Mouse (Mus musculus) stomach, embryonic 16.5 days (tissue): ENCODE measurements at regions not wholly inside any gene's neighbourhood (a gene's known extent, or its start where the extent isn't known, plus 50 kb on each side); places are given as distances from the start of the nearest gene placed in this dataset.

Experiments
- ATAC-seq: fragments of 200-750 bp; cut with Nextera tagmentation; 2 replicates; pipeline ENCODE4 v1.8.0; 2017; ENCODE audit warnings: moderate number of reproducible peaks, moderate TSS enrichment; ENCODE audit not compliant: insufficient read depth, low FRiP score
- H3K27ac ChIP-seq: fragments of 300-500 bp; sonication (generic); 2 replicates; pipeline ENCODE4 v1.5.1; 2014; ENCODE audit warnings: low read length
- H3K27me3 ChIP-seq: fragments of 300-500 bp; sonication (generic); 2 replicates; pipeline ENCODE4 v1.6.1; 2014; ENCODE audit warnings: low read length, control low read depth, mixed read lengths; ENCODE audit not compliant: control insufficient read depth, insufficient read depth
- H3K36me3 ChIP-seq: fragments of 300-500 bp; sonication (generic); 2 replicates; pipeline ENCODE4 v1.6.1; 2014; ENCODE audit warnings: low read length; ENCODE audit not compliant: control insufficient read depth, insufficient read depth
- H3K4me1 ChIP-seq: fragments of 300-500 bp; sonication (generic); 2 replicates; pipeline ENCODE4 v1.6.1; 2014; ENCODE audit warnings: low read length, control low read depth, mixed read lengths; ENCODE audit not compliant: control insufficient read depth, insufficient read depth
- H3K4me2 ChIP-seq: fragments of 300-500 bp; sonication (generic); 2 replicates; pipeline ENCODE4 v1.6.1; 2014; ENCODE audit warnings: low read depth, low read length, mixed read lengths
- H3K4me3 ChIP-seq: fragments of 300-500 bp; sonication (generic); replicated peaks from 2 replicates; pipeline ENCODE4 v1.5.1; 2014; ENCODE audit warnings: mild to moderate bottlenecking, low read length
- H3K9ac ChIP-seq: fragments of 300-500 bp; sonication (generic); 2 replicates; pipeline ENCODE4 v1.6.1; 2014; ENCODE audit warnings: low read length
- H3K9me3 ChIP-seq: fragments of 300-500 bp; sonication (generic); replicated peaks from 2 replicates; pipeline ENCODE4 v1.6.1; 2016; ENCODE audit warnings: low read length, control low read depth; ENCODE audit not compliant: control insufficient read depth
- WGBS: fragments of 180-500 bp; shearing (Covaris S2); extraction: QIAGEN DNeasy Blood & Tissue Kit; methylation state at CpG from one replicate; pipeline ENCODE4 v1.1.7; 2014; 5-methylcytosine and 5-hydroxymethylcytosine counted together

- peaks cover 27% of the 10 kb centered on the region for H3K27me3 ChIP-seq
These were observed 190.1 kb downstream of the Tfap2c start for GRCm38 (mm10) chr2:172739529-172739928.

GRCm38 (mm10) chr2:172751364-172751763 lies 188.8 kb downstream of the Bmp7 start:
- Histone ChIP-seq H3K36me3 (no peaks in the 10 kb centered on the region), H3K4me1 (no peaks in the 10 kb centered on the region), H3K4me2 (no peak overlapping the region), H3K27ac (no peak overlapping the region), H3K9ac (no peak overlapping the region), H3K27me3 (peaks cover 10% of the 10 kb centered on the region), H3K4me3 (no peak overlapping the region), H3K9me3 (no peaks in the 10 kb centered on the region)
- ATAC-seq = no peak
- WGBS = 81% methylated on average over 11 of the region's 11 CpGs

More at GRCm38 (mm10) chr2:172739529-172739928, 190.1 kb downstream of the Tfap2c start:
- Histone ChIP-seq H3K27ac (no peak overlapping the region), H3K9ac (no peak overlapping the region), H3K9me3 (no peaks in the 10 kb centered on the region), H3K36me3 (no peaks in the 10 kb centered on the region), H3K4me2 (0 out of 2 replicates have a peak overlapping the region, but pooled peaks have one; percentile 12), H3K4me3 (no peak overlapping the region), H3K4me1 (peaks cover 6% of the 10 kb centered on the region; the same call in 1 of the 2 replicates)
- no peak for ATAC-seq
- 21% methylated on average over 19 of the region's 19 CpGs for WGBS

GRCm38 (mm10) chr2:172755686-172756471 lies 184.2 kb downstream of the Bmp7 start:
- Histone ChIP-seq H3K27ac (no peak overlapping the region), H3K4me1 (no peaks in the 10 kb centered on the region), H3K36me3 (no peaks in the 10 kb centered on the region), H3K4me3 (no peak overlapping the region), H3K4me2 (no peak overlapping the region), H3K9me3 (no peaks in the 10 kb centered on the region), H3K27me3 (peaks cover 20% of the 10 kb centered on the region), H3K9ac (no peak overlapping the region)
- 62% methylated on average over 15 of the region's 15 CpGs for WGBS
- ATAC-seq = no peak

- H3K9me3 ChIP-seq = no peaks in the 10 kb centered on the region
- ATAC-seq = no peak
These were observed 183.7 kb downstream of the Bmp7 start for GRCm38 (mm10) chr2:172756472-172756860.

GRCm38 (mm10) chr2:172758497-172758896 lies 181.6 kb downstream of the Bmp7 start:
- H3K36me3 ChIP-seq = no peaks in the 10 kb centered on the region
- H3K27me3 ChIP-seq = peaks cover 10% of the 10 kb centered on the region; the same call in 1 of the 2 replicates
- H3K4me1 ChIP-seq = no peaks in the 10 kb centered on the region
- H3K4me3 ChIP-seq = no peak overlapping the region
- peak; percentile 59; the same call in 1 of the 2 replicates for ATAC-seq
- H3K9me3 ChIP-seq = no peaks in the 10 kb centered on the region
- no peak overlapping the region for H3K4me2 ChIP-seq
- H3K9ac ChIP-seq = no peak overlapping the region
- 12% methylated on average over 9 of the region's 9 CpGs for WGBS
- H3K27ac ChIP-seq = no peak overlapping the region

More at GRCm38 (mm10) chr2:172756472-172756860, 183.7 kb downstream of the Bmp7 start:
- Histone ChIP-seq H3K4me2 (no peak overlapping the region), H3K36me3 (no peaks in the 10 kb centered on the region), H3K4me1 (no peaks in the 10 kb centered on the region), H3K27me3 (peaks cover 20% of the 10 kb centered on the region), H3K9ac (no peak overlapping the region), H3K27ac (no peak overlapping the region), H3K4me3 (no peak overlapping the region)
- WGBS = 35% methylated on average over 8 of the region's 8 CpGs

- H3K36me3 ChIP-seq = no peaks in the 10 kb centered on the region
- 79% methylated on average over 2 of the region's 2 CpGs for WGBS
- no peak overlapping the region for H3K4me2 ChIP-seq
These were observed 174.9 kb downstream of the Bmp7 start for GRCm38 (mm10) chr2:172765260-172765659.

GRCm38 (mm10) chr2:172766403-172766802 lies 173.7 kb downstream of the Bmp7 start:
- H3K36me3 ChIP-seq = no peaks in the 10 kb centered on the region
- no peak overlapping the region for H3K9ac ChIP-seq
- H3K27ac ChIP-seq = no peak overlapping the region
- H3K4me3 ChIP-seq = no peak overlapping the region
- 62% methylated on average over 7 of the region's 7 CpGs for WGBS
- no peak for ATAC-seq
- no peaks in the 10 kb centered on the region for H3K4me1 ChIP-seq
- no peaks in the 10 kb centered on the region for H3K27me3 ChIP-seq
- H3K9me3 ChIP-seq = no peaks in the 10 kb centered on the region
- H3K4me2 ChIP-seq = no peak overlapping the region

More at GRCm38 (mm10) chr2:172765260-172765659, 174.9 kb downstream of the Bmp7 start:
- Histone ChIP-seq H3K27ac (no peak overlapping the region), H3K9me3 (no peaks in the 10 kb centered on the region), H3K27me3 (no peaks in the 10 kb centered on the region), H3K4me1 (no peaks in the 10 kb centered on the region), H3K4me3 (no peak overlapping the region), H3K9ac (no peak overlapping the region)
- ATAC-seq = no peak

- 65% methylated on average over 8 of the region's 8 CpGs for WGBS
These were observed 171.4 kb downstream of the Bmp7 start for GRCm38 (mm10) chr2:172768756-172769155.

GRCm38 (mm10) chr2:172770061-172770460 lies 170.1 kb downstream of the Bmp7 start:
- H3K27ac ChIP-seq = no peak overlapping the region
- H3K4me2 ChIP-seq = no peak overlapping the region
- H3K27me3 ChIP-seq = no peaks in the 10 kb centered on the region
- no peak overlapping the region for H3K9ac ChIP-seq
- H3K36me3 ChIP-seq = no peaks in the 10 kb centered on the region
- WGBS = 79% methylated on average over 6 of the region's 6 CpGs
- H3K4me1 ChIP-seq = no peaks in the 10 kb centered on the region
- H3K4me3 ChIP-seq = no peak overlapping the region
- ATAC-seq = no peak
- no peaks in the 10 kb centered on the region for H3K9me3 ChIP-seq

More at GRCm38 (mm10) chr2:172768756-172769155, 171.4 kb downstream of the Bmp7 start:
- no peak overlapping the region for H3K9ac ChIP-seq
- H3K9me3 ChIP-seq = no peaks in the 10 kb centered on the region
- no peak overlapping the region for H3K27ac ChIP-seq
- no peaks in the 10 kb centered on the region for H3K4me1 ChIP-seq
- no peaks in the 10 kb centered on the region for H3K36me3 ChIP-seq
- H3K27me3 ChIP-seq = no peaks in the 10 kb centered on the region
- no peak for ATAC-seq
- H3K4me2 ChIP-seq = no peak overlapping the region
- no peak overlapping the region for H3K4me3 ChIP-seq
